Mouse (Mus musculus) left cerebral cortex, postnatal 10 days (tissue): Measurements from ENCODE around the gene Krt12. TPM values are rescaled to one million over a fixed set of nuclear protein-coding genes. Genes with fewer than 3 reads are reported as not detected.

ENCODE experiments used
- total RNA-seq, 2 experiments: library from RNA; stranded (reverse); gene quantifications; 2 replicates each; pipeline ENCODE4 v1.2.3; 2021

Gene Krt12
- total RNA-seq, 2 experiments from 2014 or later, result 6.0 to 6.3 TPM

Other genes starting within 250 kb of the Krt12 start
- 10 to 100 TPM; 73.7 to 83.7 TPM for gene Smarce1, start 191.2 kb downstream of the Krt12 start, total RNA-seq
- gene Krt222, start 178.2 kb downstream of the Krt12 start, total RNA-seq, result 10 to 100 TPM; 31.1 to 31.2 TPM
- gene Krt24, start 137.0 kb downstream of the Krt12 start, total RNA-seq, result not detected
- not detected for gene Krt25, start 99.3 kb downstream of the Krt12 start, total RNA-seq
- gene Krt26, start 84.3 kb downstream of the Krt12 start, total RNA-seq, result under 1 TPM; 0.20 to 0.21 TPM
- not detected for gene Krt27, start 71.2 kb downstream of the Krt12 start, total RNA-seq
- gene Krt28, start 47.4 kb downstream of the Krt12 start, total RNA-seq, result under 1 TPM in 1 of 2 experiments, not detected in 1; 0.28 TPM
- gene Krt10, start 32.9 kb downstream of the Krt12 start, total RNA-seq, result 10 to 100 TPM; 10.6 to 11.3 TPM
- not detected for gene Krt20, start 15.9 kb upstream of the Krt12 start, total RNA-seq
- gene Krt23, start 70.9 kb upstream of the Krt12 start, total RNA-seq, result not detected
- not detected for gene Krt39, start 99.1 kb upstream of the Krt12 start, total RNA-seq
- not detected for gene Krt40, start 120.9 kb upstream of the Krt12 start, total RNA-seq
- not detected for gene Krtap3-3, start 128.6 kb upstream of the Krt12 start, total RNA-seq
- gene Krtap3-2, start 134.6 kb upstream of the Krt12 start, total RNA-seq, result not detected
- not detected for gene Gm11939, start 137.2 kb upstream of the Krt12 start, total RNA-seq
- not detected for gene Krtap3-1, start 144.4 kb upstream of the Krt12 start, total RNA-seq
- not detected for gene Krtap1-5, start 158.8 kb upstream of the Krt12 start, total RNA-seq
- gene Krtap1-4, start 161.4 kb upstream of the Krt12 start, total RNA-seq, result not detected
- gene Krtap1-3, start 169.1 kb upstream of the Krt12 start, total RNA-seq, result not detected
- not detected for gene Krtap9-3, start 175.8 kb upstream of the Krt12 start, total RNA-seq
- gene Gm11938, start 181.0 kb upstream of the Krt12 start, total RNA-seq, result not detected
- gene Gm11937, start 187.9 kb upstream of the Krt12 start, total RNA-seq, result not detected
- not detected for gene Krtap2-4, start 192.6 kb upstream of the Krt12 start, total RNA-seq
- not detected for gene Gm11562, start 198.2 kb upstream of the Krt12 start, total RNA-seq
- gene Krtap4-1, start 206.0 kb upstream of the Krt12 start, total RNA-seq, result not detected
- not detected for gene Krtap4-2, start 212.8 kb upstream of the Krt12 start, total RNA-seq
- gene Krtap4-7, start 221.8 kb upstream of the Krt12 start, total RNA-seq, result not detected
- not detected for gene Gm11555, start 228.0 kb upstream of the Krt12 start, total RNA-seq
- not detected for gene Gm11563, start 236.7 kb upstream of the Krt12 start, total RNA-seq
- not detected for gene Krtap4-6, start 243.7 kb upstream of the Krt12 start, total RNA-seq